Mouse (Mus musculus) layer of hippocampus, postnatal 10 days (tissue): ENCODE measurements around the gene Klk14. TPM values are rescaled to one million over a fixed set of nuclear protein-coding genes. Genes with fewer than 3 reads are reported as not detected.

Source experiments
- DNase-seq, 2 experiments: peaks; one replicate each; pipeline ENCODE4 v3.0.0; 2021; ENCODE audit warnings: low spot score in 2 of 2
- total RNA-seq, 2 experiments: library from RNA; stranded (reverse); gene quantifications; 2 replicates each; pipeline ENCODE4 v1.2.3; 2021

Gene Klk14
- total RNA-seq, 2 experiments from 2014 or later = 0.27 TPM; not detected in 1

DNA sequence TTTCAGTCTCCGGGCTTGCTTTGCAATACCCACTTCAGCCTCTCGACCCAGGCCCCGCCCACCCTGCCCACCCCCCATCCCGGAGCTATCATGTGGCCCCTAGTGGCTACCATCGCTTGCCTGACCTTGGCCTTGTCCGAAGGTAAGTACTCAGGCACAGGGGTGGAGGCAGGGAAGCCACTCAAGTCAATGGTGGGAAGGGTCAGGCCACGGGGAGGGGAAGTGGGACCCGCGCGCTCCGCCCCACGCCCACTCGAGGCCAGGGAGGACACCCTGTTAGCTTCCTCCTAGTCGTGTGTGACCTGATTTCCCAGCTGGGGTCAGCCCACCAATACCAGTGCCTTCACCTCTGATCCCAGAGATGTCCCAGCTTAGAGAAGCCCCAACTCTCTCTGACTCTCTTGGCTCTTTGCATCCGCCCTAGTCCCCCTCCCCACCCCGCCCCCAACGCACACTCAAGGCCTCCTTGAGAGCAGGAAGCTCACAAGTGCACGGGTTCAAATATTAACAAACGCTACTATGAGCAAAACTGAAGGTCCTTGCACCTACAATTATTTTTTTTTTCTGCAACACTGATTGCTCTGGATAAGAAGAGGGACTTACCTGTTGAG lies 23.6 kb downstream of the Klk14 start:
- no peak for DNase-seq

Other genes starting within 250 kb of the Klk14 start
- not detected for gene Cldnd2, start 249.6 kb upstream of the Klk14 start, total RNA-seq
- 10 to 100 TPM; 61.8 to 68.0 TPM for gene Etfb, start 246.3 kb upstream of the Klk14 start, total RNA-seq
- 1 to 10 TPM; 2.0 to 2.1 TPM for gene Gm45233, start 246.3 kb upstream of the Klk14 start, total RNA-seq
- gene Vsig10l, start 227.3 kb upstream of the Klk14 start, total RNA-seq = 1 to 10 TPM; 3.6 to 5.5 TPM
- 10 to 100 TPM; 51.1 to 51.6 TPM for gene Iglon5, start 200.3 kb upstream of the Klk14 start, total RNA-seq
- not detected for gene 4931406B18Rik, start 184.5 kb upstream of the Klk14 start, total RNA-seq
- gene Cd33, start 146.0 kb upstream of the Klk14 start, total RNA-seq = 1 to 10 TPM; 5.5 to 8.4 TPM
- 1 to 10 TPM; 6.4 to 6.5 TPM for gene Zfp658, start 128.2 kb upstream of the Klk14 start, total RNA-seq
- gene Zfp719, start 110.8 kb upstream of the Klk14 start, total RNA-seq = 10 to 100 TPM; 19.9 to 25.9 TPM
- gene Zfp819, start 83.2 kb upstream of the Klk14 start, total RNA-seq = under 1 TPM in 1 of 2 experiments, not detected in 1; 0.36 TPM
- under 1 TPM in 1 of 2 experiments, not detected in 1; 0.16 TPM for gene Ceacam18, start 55.7 kb upstream of the Klk14 start, total RNA-seq
- 1 to 10 TPM in 1 of 2 experiments, under 1 TPM in 1; 0.71 to 1.0 TPM for gene Siglece, start 30.3 kb upstream of the Klk14 start, total RNA-seq
- 10 to 100 TPM; 15.0 to 15.2 TPM for gene Ctu1, start 18.4 kb upstream of the Klk14 start, total RNA-seq
- gene Klk13, start 22.1 kb downstream of the Klk14 start, total RNA-seq = not detected
- gene Klk12, start 78.5 kb downstream of the Klk14 start, total RNA-seq = not detected
- not detected for gene Klk11, start 84.2 kb downstream of the Klk14 start, total RNA-seq
- gene Klk10, start 90.6 kb downstream of the Klk14 start, total RNA-seq = under 1 TPM; 0.31 to 0.43 TPM
- not detected for gene Klk9, start 101.5 kb downstream of the Klk14 start, total RNA-seq
- 10 to 100 TPM; 23.5 to 25.0 TPM for gene Klk8, start 107.2 kb downstream of the Klk14 start, total RNA-seq
- under 1 TPM; 0.29 to 0.62 TPM for gene Klk7, start 120.9 kb downstream of the Klk14 start, total RNA-seq
- not detected for gene Klk6, start 134.1 kb downstream of the Klk14 start, total RNA-seq
- gene Klk5, start 151.6 kb downstream of the Klk14 start, total RNA-seq = not detected
- not detected for gene Klk4, start 190.7 kb downstream of the Klk14 start, total RNA-seq
- gene Klk15, start 243.3 kb downstream of the Klk14 start, total RNA-seq = not detected